Mouse (Mus musculus) limb, embryonic 14.5 days (tissue): ENCODE results near the gene Nucks1. TPM values are rescaled to one million over a fixed set of nuclear protein-coding genes. Genes with fewer than 3 reads are reported as not detected.
A peak's percentile ranks its signal among the peaks of the same experiment; 100 is the strongest.

ENCODE experiments used
- ATAC-seq: fragments of 200-750 bp; cut with Nextera tagmentation; 2 replicates; pipeline ENCODE4 v1.8.0; 2017; ENCODE audit warnings: low read depth, moderate number of reproducible peaks, moderate TSS enrichment; ENCODE audit not compliant: low FRiP score
- DNase-seq: peaks from one replicate; pipeline ENCODE4 v3.0.0-alpha.2; 2015; ENCODE audit warnings: low spot score
- H3K27ac ChIP-seq: fragments of 300-500 bp; sonication (generic); replicated peaks from 2 replicates; pipeline ENCODE4 v1.5.1; 2014; ENCODE audit warnings: low read depth, mild to moderate bottlenecking, low read length, moderate library complexity, mixed read lengths
- H3K27me3 ChIP-seq: fragments of 300-500 bp; sonication (generic); 2 replicates; pipeline ENCODE4 v1.6.1; 2014; ENCODE audit warnings: low read length, mixed read lengths; ENCODE audit not compliant: control insufficient read depth, insufficient read depth
- H3K36me3 ChIP-seq: fragments of 300-500 bp; sonication (generic); 2 replicates; pipeline ENCODE4 v1.6.1; 2014; ENCODE audit warnings: mild to moderate bottlenecking, low read length, moderate library complexity, mixed read lengths; ENCODE audit not compliant: control insufficient read depth, insufficient read depth
- H3K4me1 ChIP-seq: fragments of 300-500 bp; sonication (generic); 2 replicates; pipeline ENCODE4 v1.6.1; 2014; ENCODE audit warnings: antibody characterized with exemption, low read length, mixed read lengths; ENCODE audit not compliant: control insufficient read depth, insufficient read depth
- H3K4me2 ChIP-seq: fragments of 300-500 bp; sonication (generic); replicated peaks from 2 replicates; pipeline ENCODE4 v1.6.1; 2014; ENCODE audit warnings: low read depth, mild to moderate bottlenecking, low read length, moderate library complexity; ENCODE audit not compliant: severe bottlenecking
- H3K4me3 ChIP-seq: fragments of 300-500 bp; sonication (generic); replicated peaks from 2 replicates; pipeline ENCODE4 v1.5.1; 2014; ENCODE audit warnings: low read length
- H3K9ac ChIP-seq: fragments of 300-500 bp; sonication (generic); 2 replicates; pipeline ENCODE4 v1.6.1; 2014; ENCODE audit warnings: mild to moderate bottlenecking, low read depth, low read length, moderate library complexity; ENCODE audit not compliant: severe bottlenecking
- H3K9me3 ChIP-seq: fragments of 300-500 bp; sonication (generic); 2 replicates; pipeline ENCODE4 v1.6.1; 2016; ENCODE audit warnings: low read length; ENCODE audit not compliant: control insufficient read depth
- POLR2A ChIP-seq: fragments of 200-500 bp; IDR thresholded peaks from 2 replicates; pipeline ENCODE4 v1.8.0; 2012; ENCODE audit warnings: inconsistent platforms, mild to moderate bottlenecking, moderate library complexity, borderline replicate concordance; ENCODE audit not compliant: insufficient read depth, insufficient read length; ENCODE audit errors: extremely low read depth
- WGBS: fragments of 180-500 bp; shearing (Covaris S2); extraction: QIAGEN DNeasy Blood & Tissue Kit; methylation state at CpG from one replicate; pipeline ENCODE4 v1.1.7; 2014; 5-methylcytosine and 5-hydroxymethylcytosine counted together
- polyA plus RNA-seq, 2 experiments: library from polyadenylated mRNA; depleted of rRNA in 1 of 2; stranded (reverse) in 1 of 2; unstranded in 1 of 2; fragments of >200 nt; fragmentation: Nextera tagmentation in 1 of 2; extraction: Ambion mirVana in 1 of 2; gene quantifications; 2 replicates each; pipeline versions ENCODE4 v1.2.1 to v1.2.3; 2012 to 2014

The Nucks1 gene
- polyA plus RNA-seq, 2 experiments: 52.0 to 68.4 TPM

DNA sequence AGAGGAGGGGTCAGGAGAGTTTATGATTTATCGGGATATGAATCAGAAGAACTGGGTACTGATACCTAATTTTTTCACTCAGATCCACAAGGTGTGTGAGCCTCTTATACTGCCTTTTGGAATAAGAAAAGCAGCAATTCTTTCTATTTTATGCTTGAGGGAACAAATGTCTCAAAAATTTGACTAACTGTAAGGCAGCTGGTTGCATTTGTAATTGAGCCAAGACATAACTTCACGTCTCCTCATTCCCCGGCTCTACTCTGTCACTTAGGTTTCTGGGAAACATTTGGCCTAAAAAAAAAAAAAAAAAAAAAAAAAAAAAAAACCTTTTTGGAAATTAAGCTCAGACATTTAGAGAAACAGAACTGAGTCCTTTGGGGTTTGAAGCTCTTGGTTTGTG, 23.7 kb upstream of the Nucks1 start:
- ATAC-seq (no peak), DNase-seq (peak; percentile 28)
- no peak overlapping the region for H3K27ac ChIP-seq
- no peaks in the 10 kb centered on the region for H3K36me3 ChIP-seq
- H3K27me3 ChIP-seq: no peaks in the 10 kb centered on the region
- H3K4me1 ChIP-seq: no peaks in the 10 kb centered on the region
- 70% methylated on average over 3 of the region's 3 CpGs for WGBS
- H3K9me3 ChIP-seq: no peaks in the 10 kb centered on the region
- H3K4me3 ChIP-seq: no peak overlapping the region
- no peak for TF ChIP-seq POLR2A
- no peak overlapping the region for H3K4me2 ChIP-seq
- no peak overlapping the region for H3K9ac ChIP-seq

DNA sequence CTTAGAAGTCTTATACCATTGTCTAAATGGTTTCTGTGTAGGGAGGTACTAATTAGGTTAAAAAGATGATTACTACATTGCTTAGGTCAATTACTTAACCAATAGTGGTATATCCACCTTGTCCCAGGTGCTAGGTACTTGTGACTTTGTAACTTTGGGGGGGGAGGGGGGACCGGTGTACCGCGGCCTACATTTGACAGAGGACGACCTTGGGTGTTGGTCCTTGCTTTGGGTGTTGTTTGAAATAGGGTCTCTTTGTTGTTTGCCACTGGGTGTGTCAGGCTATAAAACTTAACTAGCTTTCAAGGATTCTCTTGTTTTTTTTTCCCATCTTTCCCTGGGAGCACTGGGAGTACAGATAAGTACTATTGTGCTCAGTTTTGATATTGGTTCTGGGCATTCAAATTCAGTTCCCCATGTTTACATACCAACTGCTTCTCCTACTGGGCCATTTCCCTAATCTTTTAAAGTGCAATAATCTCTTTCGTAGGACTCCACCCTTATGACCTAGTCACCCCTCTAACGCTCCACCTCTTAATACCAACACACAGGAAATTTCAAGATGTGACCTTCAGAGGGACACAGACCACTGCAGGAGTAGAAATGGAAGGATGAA, 20.2 kb upstream of the Nucks1 start:
- H3K27ac ChIP-seq: no peak overlapping the region
- 68% methylated on average over 6 of the region's 6 CpGs for WGBS
- no peak overlapping the region for H3K9ac ChIP-seq
- no peaks in the 10 kb centered on the region for H3K27me3 ChIP-seq
- no peaks in the 10 kb centered on the region for H3K4me1 ChIP-seq
- H3K4me3 ChIP-seq: no peak overlapping the region
- H3K36me3 ChIP-seq: no peaks in the 10 kb centered on the region
- no peak for TF ChIP-seq POLR2A
- ATAC-seq (no peak), DNase-seq (no peak)
- no peaks in the 10 kb centered on the region for H3K9me3 ChIP-seq
- H3K4me2 ChIP-seq: no peak overlapping the region

DNA sequence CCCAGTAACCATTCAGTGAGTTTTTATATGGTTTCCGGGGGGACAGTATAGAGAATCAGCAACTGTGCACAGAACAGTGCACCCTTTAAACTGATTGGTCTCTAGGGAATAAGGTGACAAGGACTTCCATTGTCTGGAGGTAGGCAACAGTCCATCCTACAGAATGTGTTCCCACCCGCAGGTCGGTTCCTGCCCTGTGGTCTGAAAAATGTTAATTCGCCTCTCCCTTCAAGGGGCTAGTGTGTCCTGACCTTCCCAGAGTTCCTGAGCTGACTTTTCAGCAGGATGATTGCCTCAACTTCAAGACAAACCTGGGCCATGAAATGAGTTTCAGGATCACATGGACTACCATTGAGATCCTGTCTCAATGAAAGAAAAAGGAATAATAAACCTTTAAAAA, 18.9 kb upstream of the Nucks1 start:
- H3K27me3 ChIP-seq: no peaks in the 10 kb centered on the region
- no peak for TF ChIP-seq POLR2A
- ATAC-seq (no peak), DNase-seq (no peak)
- no peak overlapping the region for H3K4me2 ChIP-seq
- no peak overlapping the region for H3K4me3 ChIP-seq
- no peaks in the 10 kb centered on the region for H3K9me3 ChIP-seq
- no peak overlapping the region for H3K27ac ChIP-seq
- H3K4me1 ChIP-seq: no peaks in the 10 kb centered on the region
- WGBS: 72% methylated on average over 4 of the region's 4 CpGs
- H3K36me3 ChIP-seq: no peaks in the 10 kb centered on the region
- no peak overlapping the region for H3K9ac ChIP-seq

DNA sequence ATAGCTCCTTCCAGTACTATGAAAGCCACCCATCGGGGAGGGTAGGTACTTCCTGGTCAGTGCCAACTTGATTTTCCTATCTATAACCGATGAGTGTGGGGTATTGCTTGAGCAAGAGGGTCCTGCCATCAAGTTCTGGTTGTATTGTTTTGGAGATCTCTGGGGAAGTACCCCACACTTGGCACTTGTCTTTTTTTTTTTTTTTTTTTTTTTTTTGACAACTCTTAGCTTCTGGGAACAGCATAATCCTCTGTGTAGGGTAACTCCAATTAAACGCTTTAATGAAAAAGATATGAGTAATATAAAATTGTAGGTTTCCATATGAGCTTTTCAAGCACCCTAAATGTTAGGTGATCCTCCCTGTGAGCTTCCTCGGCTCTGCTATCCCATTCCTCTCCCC, 7.7 kb upstream of the Nucks1 start:
- H3K36me3 ChIP-seq: no peaks in the 10 kb centered on the region
- H3K4me2 ChIP-seq: no peak overlapping the region
- H3K9ac ChIP-seq: no peak overlapping the region
- no peaks in the 10 kb centered on the region for H3K9me3 ChIP-seq
- 93% methylated on average over 4 of the region's 4 CpGs for WGBS
- ATAC-seq (no peak), DNase-seq (no peak)
- no peak for TF ChIP-seq POLR2A
- no peaks in the 10 kb centered on the region for H3K4me1 ChIP-seq
- H3K27me3 ChIP-seq: no peaks in the 10 kb centered on the region
- H3K4me3 ChIP-seq: no peak overlapping the region
- no peak overlapping the region for H3K27ac ChIP-seq

DNA sequence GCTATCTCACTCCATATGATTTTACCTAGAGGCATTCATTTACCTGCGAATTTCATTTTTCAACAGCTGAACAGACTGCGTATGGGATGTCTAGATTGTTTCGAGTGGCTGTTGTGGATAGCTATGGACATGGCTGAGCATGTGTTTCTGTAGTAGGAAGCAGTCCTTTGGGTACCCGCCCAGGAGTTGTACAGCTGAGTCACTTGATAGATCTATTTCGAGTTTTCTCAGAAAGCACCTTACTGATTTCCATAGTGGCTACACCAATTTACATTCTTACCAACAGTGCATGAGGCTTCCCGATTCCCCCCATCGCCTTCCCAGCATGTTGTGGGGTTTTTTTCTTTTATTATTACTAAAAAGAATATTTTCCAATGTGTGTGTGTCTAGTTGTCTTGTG, 7.1 kb upstream of the Nucks1 start:
- DNase-seq: no peak
- Histone ChIP-seq H3K9ac (no peak overlapping the region), H3K4me3 (no peak overlapping the region), H3K9me3 (no peaks in the 10 kb centered on the region), H3K36me3 (no peaks in the 10 kb centered on the region), H3K27me3 (no peaks in the 10 kb centered on the region), H3K27ac (no peak overlapping the region), H3K4me2 (no peak overlapping the region), H3K4me1 (no peaks in the 10 kb centered on the region)
- WGBS: 85% methylated on average over 7 of the region's 7 CpGs
- ATAC-seq: no peak
- no peak for TF ChIP-seq POLR2A

DNA sequence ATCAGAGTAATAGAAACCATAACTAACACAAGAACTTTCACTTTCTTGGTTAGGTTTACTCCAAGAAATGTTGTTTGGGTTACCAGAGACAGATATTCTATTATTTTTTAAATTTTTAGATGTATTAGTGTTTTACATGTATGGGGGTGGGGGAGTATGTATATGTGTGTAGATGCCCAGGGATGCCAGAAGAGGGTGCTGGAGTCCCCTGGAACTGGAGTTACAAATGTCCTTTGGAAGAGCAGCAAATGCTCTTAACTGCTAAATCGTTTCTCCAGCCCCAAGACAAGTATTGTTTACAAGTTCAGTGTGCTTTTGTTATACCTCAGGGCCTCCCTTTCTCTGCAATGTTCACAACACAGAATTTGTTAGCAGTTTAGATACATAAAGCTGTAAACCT, 4.8 kb upstream of the Nucks1 start:
- H3K4me1 ChIP-seq: no peaks in the 10 kb centered on the region
- H3K36me3 ChIP-seq: no peaks in the 10 kb centered on the region
- no peak overlapping the region for H3K4me3 ChIP-seq
- DNase-seq (peak; percentile 28), ATAC-seq (no peak)
- TF ChIP-seq POLR2A: no peak
- H3K27ac ChIP-seq: no peak overlapping the region
- H3K9me3 ChIP-seq: no peaks in the 10 kb centered on the region
- H3K9ac ChIP-seq: no peak overlapping the region
- 22% methylated on average over 1 of the region's 1 CpGs for WGBS
- H3K27me3 ChIP-seq: no peaks in the 10 kb centered on the region; the same call in 1 of the 2 replicates
- no peak overlapping the region for H3K4me2 ChIP-seq
